Mouse (Mus musculus) cerebellum, adult 2 months (tissue): ENCODE data around the gene Csrnp3.

ENCODE experiments used
- CTCF ChIP-seq: fragments of 200-500 bp; IDR thresholded peaks from 2 replicates; pipeline ENCODE4 v1.5.1; 2011; ENCODE audit warnings: low read depth, mild to moderate bottlenecking, control low read depth, low read length, moderate library complexity, borderline replicate concordance; ENCODE audit not compliant: insufficient read depth
- POLR2A ChIP-seq: fragments of 200-500 bp; IDR thresholded peaks from 2 replicates; pipeline ENCODE4 v1.6.1; 2011; ENCODE audit warnings: low read length, control low read depth, borderline replicate concordance; ENCODE audit not compliant: insufficient read depth

DNA sequence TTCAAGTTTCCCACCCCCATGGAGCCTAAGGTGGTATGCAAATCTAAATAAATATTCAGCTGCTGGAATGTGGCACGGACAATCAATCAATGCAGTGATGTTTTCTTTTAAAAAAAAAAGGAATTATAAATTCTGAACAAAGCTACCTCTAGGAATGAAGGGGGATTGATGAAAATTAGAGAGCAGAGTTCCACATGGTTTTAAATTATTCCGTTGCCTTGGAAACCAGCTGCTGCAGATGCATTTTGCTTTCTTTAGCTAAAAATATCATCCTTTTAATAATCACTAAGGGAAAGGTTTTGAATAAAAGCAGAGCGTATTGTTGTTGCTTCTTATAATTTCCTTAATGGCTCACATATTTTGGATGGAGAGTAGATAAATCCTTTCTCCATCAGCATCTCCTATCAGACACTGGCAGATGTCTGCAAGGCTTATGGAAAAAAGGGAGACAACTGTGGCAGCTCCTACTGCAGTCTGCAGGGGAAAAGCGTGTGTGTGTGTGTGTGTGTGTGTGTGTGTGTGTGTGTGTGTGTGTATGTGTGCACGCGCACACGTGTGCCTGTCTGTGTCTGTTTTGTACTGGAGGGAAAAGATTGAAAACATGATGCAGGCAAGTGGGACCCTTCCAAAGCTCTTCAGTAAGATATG, 2.0 kb downstream of the Csrnp3 start:
- TF ChIP-seq CTCF = no peak
- no peak for TF ChIP-seq POLR2A
